Mouse (Mus musculus) thymus, adult 2 months (tissue): ENCODE data around the gene Dab1.

Experiments
- CTCF ChIP-seq: fragments of 200-500 bp; IDR thresholded peaks from 2 replicates; pipeline ENCODE4 v1.5.1; 2012; ENCODE audit warnings: mild to moderate bottlenecking, control low read depth, low read length, moderate library complexity, borderline replicate concordance; ENCODE audit not compliant: control insufficient read depth, poor library complexity, insufficient read depth; ENCODE audit errors: extremely low read depth
- POLR2A ChIP-seq: fragments of 200-500 bp; IDR thresholded peaks from 2 replicates; pipeline ENCODE4 v1.6.1; 2012; ENCODE audit warnings: mild to moderate bottlenecking, low read length, control low read depth, moderate library complexity; ENCODE audit not compliant: control insufficient read depth, poor library complexity, insufficient read depth; ENCODE audit errors: extremely low read depth

DNA sequence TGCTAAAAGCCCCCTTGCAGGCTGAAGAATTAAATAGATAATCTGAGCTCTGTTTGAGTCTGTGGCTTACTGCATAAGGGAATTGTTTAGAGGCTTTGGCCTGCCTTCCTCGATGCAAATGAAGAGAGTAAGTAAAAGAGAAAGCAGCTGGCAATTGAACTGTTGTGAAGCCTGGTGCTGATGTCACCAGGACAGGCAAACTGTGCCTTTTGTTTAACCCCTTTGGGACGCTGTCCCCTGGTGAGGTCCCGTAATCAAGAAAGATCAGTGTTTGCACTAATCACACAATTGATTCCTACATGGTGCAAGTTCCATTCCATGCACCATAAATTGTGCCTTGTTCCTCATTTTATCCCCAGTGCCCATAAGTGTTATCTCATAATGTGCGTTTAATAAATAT, 80.6 kb downstream of the Dab1 start:
- no peak for TF ChIP-seq CTCF
- no peak for TF ChIP-seq POLR2A
